Mouse (Mus musculus) CH12.LX (cell line): ENCODE measurements at regions not wholly inside any gene's neighbourhood (a gene's known extent, or its start where the extent isn't known, plus 50 kb on each side); places are given as distances from the start of the nearest gene placed in this dataset.

Experiments used
- DNase-seq: peaks from one replicate; pipeline ENCODE4 v3.0.0-alpha.2; 2013; ENCODE audit errors: extremely low read depth
- H3K27ac ChIP-seq: 2 replicates; pipeline ENCODE4 v1.5.1; 2012; ENCODE audit warnings: low read depth, mild to moderate bottlenecking, control low read depth, moderate library complexity; ENCODE audit not compliant: insufficient read depth
- H3K27me3 ChIP-seq: replicated peaks from 2 replicates; pipeline ENCODE3; 2012; ENCODE audit warnings: inconsistent platforms
- H3K36me3 ChIP-seq, 2 experiments: replicated peaks in 1 of 2; 2 replicates each; pipeline versions ENCODE3 to v1.6.1; 2012; ENCODE audit warnings: inconsistent platforms in 1 of 2, low read length in 1 of 2, mild to moderate bottlenecking in 1 of 2, mixed read lengths in 1 of 2, moderate library complexity in 1 of 2; ENCODE audit not compliant: control insufficient read depth in 1 of 2, insufficient read depth in 1 of 2
- H3K4me1 ChIP-seq, 2 experiments: 2 replicates each; pipeline ENCODE4 v1.6.1; 2012; ENCODE audit warnings: inconsistent platforms in 1 of 2, moderate library complexity in 1 of 2; ENCODE audit not compliant: insufficient read depth in 2 of 2, control insufficient read depth in 1 of 2
- H3K4me2 ChIP-seq: 2 replicates; pipeline ENCODE4 v1.6.1; 2012; ENCODE audit warnings: low read depth, mild to moderate bottlenecking, control low read depth; ENCODE audit not compliant: poor library complexity, insufficient read depth, severe bottlenecking
- H3K4me3 ChIP-seq, 3 experiments: fragments of 150-350 bp in 1 of 3; sonication (generic) in 1 of 3; replicated peaks in 1 of 3; 2 replicates each; pipeline versions ENCODE3 to v1.5.1; 2011 to 2012; ENCODE audit warnings: low read depth in 2 of 3, low read length in 2 of 3, mild to moderate bottlenecking in 2 of 3, moderate library complexity in 2 of 3, control low read depth in 1 of 3, improper control_type of control experiment in 1 of 3, inconsistent platforms in 1 of 3, mixed read lengths in 1 of 3; ENCODE audit not compliant: poor library complexity in 1 of 3
- H3K79me2 ChIP-seq: replicated peaks from 2 replicates; pipeline ENCODE4 v1.6.1; 2012; ENCODE audit warnings: mild to moderate bottlenecking, moderate library complexity; ENCODE audit not compliant: control insufficient read depth, poor library complexity, insufficient read depth, severe bottlenecking; ENCODE audit errors: extremely low read depth
- H3K9ac ChIP-seq: 2 replicates; pipeline ENCODE4 v1.6.1; 2012; ENCODE audit warnings: low read depth, mild to moderate bottlenecking, control low read depth, moderate library complexity; ENCODE audit not compliant: insufficient read depth
- H3K9me3 ChIP-seq: replicated peaks from 2 replicates; pipeline ENCODE3; 2012; ENCODE audit warnings: low read length, inconsistent platforms, mixed read lengths
- EP300 ChIP-seq: IDR thresholded peaks from 2 replicates; pipeline ENCODE4 v1.6.1; 2011; ENCODE audit warnings: low read length, improper control_type of control experiment
- JUND ChIP-seq: conservative IDR thresholded peaks from 2 replicates; pipeline ENCODE4 v1.6.1; 2011; ENCODE audit warnings: low read depth, low read length, improper control_type of control experiment
- MAZ ChIP-seq: IDR thresholded peaks from 2 replicates; pipeline ENCODE4 v1.6.1; 2012; ENCODE audit warnings: low read depth, mild to moderate bottlenecking, inconsistent platforms, low read length, improper control_type of control experiment, moderate library complexity
- NRF1 ChIP-seq: IDR thresholded peaks from 2 replicates; pipeline ENCODE4 v1.6.1; 2014; ENCODE audit warnings: low read depth, mild to moderate bottlenecking, inconsistent platforms, low read length, improper control_type of control experiment, moderate library complexity
- POLR2A ChIP-seq: IDR thresholded peaks from 2 replicates; pipeline ENCODE4 v1.6.1; 2011; ENCODE audit warnings: low read depth, mild to moderate bottlenecking, improper control_type of control experiment, low read length
- dilution Hi-C: fragments of 300-500 bp; cut with MboI; formaldehyde crosslinking; loops from 2 replicates; pipeline ENCODE4 v1.14.3; 2020; ENCODE audit warnings: low sequenced_read_pairs; ENCODE audit not compliant: extremely low pct_unique_long_range_greater_than_20kb, extremely low pct_ligation_motif_present
- in situ Hi-C: fragments of 300-500 bp; cut with MboI; formaldehyde crosslinking; loops from 3 replicates; pipeline ENCODE4 v1.14.3; 2019; ENCODE audit warnings: low sequenced_read_pairs, low pct_ligation_motif_present, low pct_unique_long_range_greater_than_20kb, mixed read lengths

DNA sequence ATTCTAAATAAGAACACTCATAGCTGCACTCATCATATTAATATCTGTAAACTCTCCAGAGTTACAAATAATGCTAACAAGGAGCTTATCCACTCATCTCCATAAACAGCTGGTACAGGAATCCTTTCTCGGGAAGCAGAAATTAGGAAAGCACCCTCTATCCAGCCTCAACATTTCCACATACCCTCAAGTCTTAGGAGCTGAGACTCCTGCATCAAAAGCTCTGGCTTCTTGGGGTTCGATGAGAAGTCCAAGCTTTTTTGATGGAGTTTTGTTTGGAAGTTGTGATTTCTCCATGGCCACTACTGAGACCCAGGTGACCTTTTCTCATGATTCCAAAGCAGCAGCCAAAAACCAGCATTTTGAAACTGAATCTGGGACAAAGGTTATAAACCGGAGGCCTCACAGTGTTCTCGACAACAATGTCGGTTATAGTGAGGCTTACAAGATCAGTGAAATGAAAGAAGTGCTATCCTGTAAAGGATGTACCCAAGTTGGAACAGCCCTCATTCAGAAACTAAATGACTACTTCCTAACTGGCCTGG, 50.9 kb upstream of the Vcam1 start:
- H3K36me3 ChIP-seq, result no peaks in the 10 kb centered on the region
- TF ChIP-seq EP300 (no peak), POLR2A (no peak), NRF1 (no peak), MAZ (no peak), JUND (no peak)
- H3K27ac ChIP-seq, result no peak overlapping the region
- no peaks in the 10 kb centered on the region for H3K79me2 ChIP-seq
- H3K4me3 ChIP-seq, result no peak overlapping the region
- H3K9me3 ChIP-seq, result no peaks in the 10 kb centered on the region
- H3K4me1 ChIP-seq, result no peaks in the 10 kb centered on the region
- dilution Hi-C loops, result no loop called here
- H3K9ac ChIP-seq, result no peak overlapping the region
- no peak overlapping the region for H3K4me2 ChIP-seq
- H3K27me3 ChIP-seq, result no peaks in the 10 kb centered on the region
- no peak for DNase-seq
- in situ Hi-C loops, result no loop called here
